Mouse (Mus musculus): Measurements from ENCODE around the gene Gmpr. TPM values are rescaled to one million over a fixed set of nuclear protein-coding genes. Genes with fewer than 3 reads are reported as not detected.

The Gmpr gene
- polyA plus RNA-seq, 1 experiment from 2014 or later = 22.9 TPM

- Histone ChIP-seq H3K4me2 (no peak overlapping the region), H3K9me3 (ENCODE audit: low read depth, low read length) (no peaks in the 10 kb centered on the region), H3K36me3 (ENCODE audit: insufficient read depth) (no peaks in the 10 kb centered on the region), H3K27ac (ENCODE audit: low read depth) (no peak overlapping the region), H3K9ac (no peak overlapping the region), H3K27me3 (ENCODE audit: insufficient read depth, low read length) (no peaks in the 10 kb centered on the region), H3K4me1 (ENCODE audit: insufficient read depth) (no peaks in the 10 kb centered on the region), H3K4me3 (ENCODE audit: low read depth, low read length) (no peak overlapping the region)
- WGBS = 74% methylated on average over 5 of the region's 5 CpGs
- no peak for ATAC-seq (ENCODE audit: insufficient read depth)
- DNase-seq = no peak
- no peak for TF ChIP-seq CTCF (IDR thresholded peaks at IDR 0.05; ENCODE audit: low read depth)
Observed at GRCm38 (mm10) chr13:45502791-45503190, 4.5 kb upstream of the Gmpr start.

GRCm38 (mm10) chr13:45505546-45505945 is 1.7 kb upstream of the Gmpr start:
- H3K27ac ChIP-seq (ENCODE audit: low read depth) = no peak overlapping the region
- WGBS = 86% methylated on average over 3 of the region's 3 CpGs

GRCm38 (mm10) chr13:45508495-45508894 is 1.3 kb downstream of the Gmpr start:
- H3K27me3 ChIP-seq (ENCODE audit: insufficient read depth, low read length) = no peaks in the 10 kb centered on the region
- ATAC-seq (ENCODE audit: insufficient read depth) = no peak
- peak; percentile 27; the same call in 1 of the 2 replicates for TF ChIP-seq CTCF (IDR thresholded peaks at IDR 0.05; ENCODE audit: low read depth)
- 3% methylated on average over 8 of the region's 8 CpGs for WGBS
- H3K4me3 ChIP-seq (ENCODE audit: low read depth, low read length) = peak overlapping the region; percentile 60
- H3K4me1 ChIP-seq (ENCODE audit: insufficient read depth) = peaks cover 18% of the 10 kb centered on the region
- no peaks in the 10 kb centered on the region for H3K36me3 ChIP-seq (ENCODE audit: insufficient read depth)
- peak overlapping the region; percentile 67; the same call in 1 of the 2 replicates for H3K27ac ChIP-seq (ENCODE audit: low read depth)
- no peaks in the 10 kb centered on the region for H3K9me3 ChIP-seq (ENCODE audit: low read depth, low read length)
- peak; percentile 50 for DNase-seq
- peak overlapping the region; percentile 98 for H3K4me2 ChIP-seq
- peak overlapping the region; percentile 68 for H3K9ac ChIP-seq

More at GRCm38 (mm10) chr13:45505546-45505945, 1.7 kb upstream of the Gmpr start:
- Histone ChIP-seq H3K27me3 (ENCODE audit: insufficient read depth, low read length) (no peaks in the 10 kb centered on the region), H3K4me1 (ENCODE audit: insufficient read depth) (peaks cover 8% of the 10 kb centered on the region), H3K9ac (no peak overlapping the region), H3K4me2 (no peak overlapping the region), H3K9me3 (ENCODE audit: low read depth, low read length) (no peaks in the 10 kb centered on the region), H3K4me3 (ENCODE audit: low read depth, low read length) (no peak overlapping the region), H3K36me3 (ENCODE audit: insufficient read depth) (no peaks in the 10 kb centered on the region)
- ATAC-seq (ENCODE audit: insufficient read depth) (no peak), DNase-seq (no peak)
- TF ChIP-seq CTCF (IDR thresholded peaks at IDR 0.05; ENCODE audit: low read depth) = no peak

GRCm38 (mm10) chr13:45509366-45509765 is 2.1 kb downstream of the Gmpr start:
- Histone ChIP-seq H3K4me1 (ENCODE audit: insufficient read depth) (peaks cover 24% of the 10 kb centered on the region), H3K9me3 (ENCODE audit: low read depth, low read length) (no peaks in the 10 kb centered on the region), H3K27ac (ENCODE audit: low read depth) (0 out of 2 replicates have a peak overlapping the region, but pooled peaks have one; percentile 20), H3K4me3 (ENCODE audit: low read depth, low read length) (0 out of 2 replicates have a peak overlapping the region, but pooled peaks have one; percentile 60), H3K36me3 (ENCODE audit: insufficient read depth) (no peaks in the 10 kb centered on the region), H3K9ac (no peak overlapping the region), H3K27me3 (ENCODE audit: insufficient read depth, low read length) (no peaks in the 10 kb centered on the region), H3K4me2 (peak overlapping the region; percentile 98)
- 65% methylated on average over 6 of the region's 6 CpGs for WGBS
- no peak for ATAC-seq (ENCODE audit: insufficient read depth)
- DNase-seq = no peak
- no peak for TF ChIP-seq CTCF (IDR thresholded peaks at IDR 0.05; ENCODE audit: low read depth)

- DNase-seq (no peak), ATAC-seq (ENCODE audit: insufficient read depth) (no peak)
- H3K27me3 ChIP-seq (ENCODE audit: insufficient read depth, low read length) = no peaks in the 10 kb centered on the region
- H3K9me3 ChIP-seq (ENCODE audit: low read depth, low read length) = no peaks in the 10 kb centered on the region
- H3K9ac ChIP-seq = no peak overlapping the region
- 63% methylated on average over 6 of the region's 6 CpGs for WGBS
- no peak overlapping the region for H3K4me3 ChIP-seq (ENCODE audit: low read depth, low read length)
- no peak for TF ChIP-seq CTCF (IDR thresholded peaks at IDR 0.05; ENCODE audit: low read depth)
- peak overlapping the region; percentile 52; the same call in 1 of the 2 replicates for H3K27ac ChIP-seq (ENCODE audit: low read depth)
- H3K4me2 ChIP-seq = no peak overlapping the region; the same call in 1 of the 2 replicates
- H3K4me1 ChIP-seq (ENCODE audit: insufficient read depth) = peaks cover 35% of the 10 kb centered on the region
- H3K36me3 ChIP-seq (ENCODE audit: insufficient read depth) = no peaks in the 10 kb centered on the region
Observed at GRCm38 (mm10) chr13:45511706-45512435, 4.6 kb downstream of the Gmpr start.

- WGBS = 70% methylated on average over 8 of the region's 8 CpGs
- no peaks in the 10 kb centered on the region for H3K9me3 ChIP-seq (ENCODE audit: low read depth, low read length)
- H3K36me3 ChIP-seq (ENCODE audit: insufficient read depth) = no peaks in the 10 kb centered on the region
- H3K27ac ChIP-seq (ENCODE audit: low read depth) = peak overlapping the region; percentile 52; the same call in 1 of the 2 replicates
- ATAC-seq (ENCODE audit: insufficient read depth) (no peak), DNase-seq (peak; percentile 58)
- no peaks in the 10 kb centered on the region for H3K27me3 ChIP-seq (ENCODE audit: insufficient read depth, low read length)
- H3K4me3 ChIP-seq (ENCODE audit: low read depth, low read length) = no peak overlapping the region
- TF ChIP-seq CTCF (IDR thresholded peaks at IDR 0.05; ENCODE audit: low read depth) = no peak
- peaks cover 37% of the 10 kb centered on the region for H3K4me1 ChIP-seq (ENCODE audit: insufficient read depth)
- 0 out of 2 replicates have a peak overlapping the region, but pooled peaks have one; percentile 6 for H3K4me2 ChIP-seq
- no peak overlapping the region for H3K9ac ChIP-seq
Observed at GRCm38 (mm10) chr13:45512531-45512930, 5.3 kb downstream of the Gmpr start.

Measured in lung, embryonic 14.5 days (tissue).